Mouse (Mus musculus) liver, embryonic 18 days (tissue): Measurements from ENCODE around the gene Prss30. TPM values are rescaled to one million over a fixed set of nuclear protein-coding genes. Genes with fewer than 3 reads are reported as not detected.

Source experiments
- polyA plus RNA-seq: library from polyadenylated mRNA; depleted of rRNA; stranded (reverse); fragments of >200 nt; gene quantifications from 2 replicates; pipeline ENCODE4 v1.2.3, GENCODE M21; 2012; rRNA removed

Prss30 gene
- polyA plus RNA-seq, result 0.14 and 0.16 TPM in 2 replicates

DNA sequence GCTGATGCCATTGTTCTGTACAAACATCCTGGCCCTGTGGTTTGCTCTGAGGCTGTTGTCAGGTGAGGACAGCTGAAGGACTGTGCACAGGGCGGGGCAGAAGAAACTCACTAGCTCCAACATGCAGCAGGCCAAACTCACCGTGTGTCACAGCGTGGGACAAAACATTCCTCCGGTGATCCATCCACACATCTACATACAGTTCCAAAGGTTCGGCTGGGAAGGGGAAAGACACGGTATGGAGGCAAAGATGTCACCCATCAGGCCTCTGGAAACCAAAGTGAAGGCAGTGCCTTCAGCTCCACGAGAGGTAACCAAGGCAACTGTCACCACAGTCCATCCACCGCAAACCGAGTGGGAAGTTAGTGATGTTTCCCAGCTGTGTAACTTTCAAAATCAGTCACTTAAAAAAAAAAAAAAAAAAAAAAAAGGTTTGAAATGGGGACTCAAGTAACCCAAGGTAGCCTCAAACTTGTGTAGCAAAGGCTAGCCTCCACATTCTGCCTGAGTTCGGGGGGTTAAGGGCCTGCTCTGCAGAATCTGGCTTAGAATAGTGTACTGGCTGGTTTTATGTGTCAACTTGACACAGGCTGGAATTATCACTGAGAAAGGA, at the start of gene Prss30:
Gene Prss30, minus strand, starts transcription at position 270 of the 613 bp plus-strand sequence.

GRCm38 (mm10) chr17:23997901-23998300, 17.5 kb upstream of the Prss30 start, which contains the start of gene Prss22:
TSS of gene Prss22 (minus strand) at chr17:23998100.

DNA sequence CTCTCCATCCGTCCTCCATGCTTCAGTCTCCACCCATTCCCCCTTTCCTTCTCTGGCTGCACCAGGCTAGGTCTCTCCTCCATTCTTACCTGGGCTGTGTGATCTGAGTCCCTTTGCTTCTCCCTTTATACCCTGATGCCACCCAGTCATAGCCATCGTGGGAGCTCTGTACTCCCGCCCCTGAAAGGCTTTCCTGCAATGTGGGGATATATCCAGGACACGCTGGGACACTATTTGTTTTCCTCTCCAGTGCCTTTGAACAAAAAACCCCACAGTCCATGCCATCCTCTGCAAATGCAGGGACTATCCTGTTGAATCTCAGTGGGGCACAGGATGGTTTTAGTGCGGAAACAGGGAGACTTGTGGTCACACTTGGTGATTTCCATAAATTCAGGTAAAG, 25.2 kb downstream of the Prss30 start, which contains the start of gene Sbpl:
Gene Sbpl, minus strand, starts transcription at position 101 of the 400 bp plus-strand sequence.

GRCm38 (mm10) chr17:23941372-23941771, 39.0 kb downstream of the Prss30 start, which contains the start of gene Sbp:
TSS of gene Sbp (plus strand) at chr17:23941672.

Other genes starting within 250 kb of the Prss30 start
- 2.7 and 3.4 TPM in 2 replicates for gene Paqr4, start 239.7 kb downstream of the Prss30 start, polyA plus RNA-seq
- gene Kremen2, start 234.7 kb downstream of the Prss30 start, polyA plus RNA-seq, result not detected in 2 replicates
- gene Flywch1, start 209.0 kb downstream of the Prss30 start, polyA plus RNA-seq, result 5.5 and 5.8 TPM in 2 replicates
- gene Flywch2, start 194.5 kb downstream of the Prss30 start, polyA plus RNA-seq, result 1.1 and 1.3 TPM in 2 replicates
- 98.2 and 129 TPM in 2 replicates for gene Srrm2, start 190.0 kb downstream of the Prss30 start, polyA plus RNA-seq
- 283 and 284 TPM in 2 replicates for gene Elob, start 151.4 kb downstream of the Prss30 start, polyA plus RNA-seq
- not detected in 2 replicates for gene Prss33, start 144.5 kb downstream of the Prss30 start, polyA plus RNA-seq
- not detected in 2 replicates for gene Prss32, start 136.7 kb downstream of the Prss30 start, polyA plus RNA-seq
- 0.14 and 0.19 TPM in 2 replicates for gene Prss41, start 136.4 kb downstream of the Prss30 start, polyA plus RNA-seq
- gene Prss21, start 112.5 kb downstream of the Prss30 start, polyA plus RNA-seq, result not detected in 2 replicates
- not detected in 2 replicates for gene Dcpp1, start 99.7 kb downstream of the Prss30 start, polyA plus RNA-seq
- gene Dcpp2, start 99.7 kb downstream of the Prss30 start, polyA plus RNA-seq, result not detected in 2 replicates
- gene Dcpp3, start 63.1 kb downstream of the Prss30 start, polyA plus RNA-seq, result not detected in 2 replicates
- gene Sbp, start 38.9 kb downstream of the Prss30 start, polyA plus RNA-seq, result not detected in 2 replicates
- gene Sbpl, start 25.3 kb downstream of the Prss30 start, polyA plus RNA-seq, result not detected in 2 replicates
- not detected in 2 replicates for gene Prss22, start 17.5 kb upstream of the Prss30 start, polyA plus RNA-seq
- not detected in 2 replicates for gene Prss27, start 57.6 kb upstream of the Prss30 start, polyA plus RNA-seq
- 7.4 and 7.8 TPM in 2 replicates for gene Kctd5, start 92.9 kb upstream of the Prss30 start, polyA plus RNA-seq
- 8.0 and 9.4 TPM in 2 replicates for gene Pdpk1, start 170.4 kb upstream of the Prss30 start, polyA plus RNA-seq
- gene Amdhd2, start 183.2 kb upstream of the Prss30 start, polyA plus RNA-seq, result 12.7 and 13.7 TPM in 2 replicates
- gene Atp6v0c, start 189.1 kb upstream of the Prss30 start, polyA plus RNA-seq, result 277 and 289 TPM in 2 replicates
- 13.3 and 13.9 TPM in 2 replicates for gene Tbc1d24, start 225.0 kb upstream of the Prss30 start, polyA plus RNA-seq
- 0.30 and 0.37 TPM in 2 replicates for gene Ntn3, start 229.0 kb upstream of the Prss30 start, polyA plus RNA-seq
- gene Tedc2, start 240.3 kb upstream of the Prss30 start, polyA plus RNA-seq, result 13.1 and 15.0 TPM in 2 replicates